Mouse (Mus musculus) B cell, adult 2 months (primary cell): Measurements from ENCODE around the gene Hist1h2be.
A peak's percentile ranks its signal among the peaks of the same experiment; 100 is the strongest.

Experiments used
- DNase-seq, 2 experiments: peaks; one replicate each; pipeline ENCODE4 v3.0.0; 2022

The Hist1h2be gene

GRCm38 (mm10) chr13:23620733-23621531 lies at the start of gene Hist1h2be:
Gene Hist1h2be (minus strand): TSS chr13:23621124.
- peak; percentile 73 to 77 for DNase-seq

GRCm38 (mm10) chr13:23662536-23662935 lies 41.6 kb upstream of the Hist1h2be start:
- no peak for DNase-seq

GRCm38 (mm10) chr13:23659636-23660366 lies 38.9 kb upstream of the Hist1h2be start:
- no peak for DNase-seq

GRCm38 (mm10) chr13:23630653-23631052 lies 9.7 kb upstream of the Hist1h2be start:
- peak; percentile 40 to 49 for DNase-seq

- DNase-seq = peak; percentile 21
Measured at GRCm38 (mm10) chr13:23622861-23623450, 2.0 kb upstream of the Hist1h2be start.

- DNase-seq = peak; percentile 88 to 90
Measured at GRCm38 (mm10) chr13:23622175-23622671, 1.3 kb upstream of the Hist1h2be start, which contains the start of gene Hist1h1e. Gene Hist1h1e (minus strand): TSS chr13:23622558.

- peak; percentile 83 to 88 for DNase-seq
Measured at GRCm38 (mm10) chr13:23621532-23622174, 729 bp upstream of the Hist1h2be start.

GRCm38 (mm10) chr13:23620056-23620732 lies 730 bp downstream of the Hist1h2be start:
- peak in 1 of 2 experiments; percentile 5 for DNase-seq

- DNase-seq = no peak
Measured at GRCm38 (mm10) chr13:23611638-23612037, 9.3 kb downstream of the Hist1h2be start.

- no peak for DNase-seq
Measured at GRCm38 (mm10) chr13:23610393-23610792, 10.5 kb downstream of the Hist1h2be start.

- DNase-seq = no peak
Measured at GRCm38 (mm10) chr13:23609844-23610243, 11.1 kb downstream of the Hist1h2be start.

GRCm38 (mm10) chr13:23609209-23609608 lies 11.7 kb downstream of the Hist1h2be start:
- no peak for DNase-seq

GRCm38 (mm10) chr13:23605052-23605451 lies 15.9 kb downstream of the Hist1h2be start:
- DNase-seq = no peak

- DNase-seq = no peak
Measured at GRCm38 (mm10) chr13:23604452-23604851, 16.5 kb downstream of the Hist1h2be start.

- no peak for DNase-seq
Measured at GRCm38 (mm10) chr13:23603182-23603699, 17.7 kb downstream of the Hist1h2be start.

- DNase-seq = peak; percentile 88 to 90
Measured at GRCm38 (mm10) chr13:23597957-23598356, 23.0 kb downstream of the Hist1h2be start.

GRCm38 (mm10) chr13:23595622-23596372 lies 25.1 kb downstream of the Hist1h2be start:
- no peak for DNase-seq

- no peak for DNase-seq
Measured at GRCm38 (mm10) chr13:23595185-23595584, 25.7 kb downstream of the Hist1h2be start.

GRCm38 (mm10) chr13:23593051-23593770 lies 27.7 kb downstream of the Hist1h2be start:
- no peak for DNase-seq

GRCm38 (mm10) chr13:23592614-23593013 lies 28.3 kb downstream of the Hist1h2be start:
- no peak for DNase-seq
